Mouse (Mus musculus) Muller cell, postnatal 12 days (primary cell): ENCODE measurements around the gene Recql5.

Source experiments
- DNase-seq: peaks from one replicate; pipeline ENCODE4 v3.0.0-alpha.2; 2015; ENCODE audit errors: inconsistent ontology term

Gene Recql5

DNA sequence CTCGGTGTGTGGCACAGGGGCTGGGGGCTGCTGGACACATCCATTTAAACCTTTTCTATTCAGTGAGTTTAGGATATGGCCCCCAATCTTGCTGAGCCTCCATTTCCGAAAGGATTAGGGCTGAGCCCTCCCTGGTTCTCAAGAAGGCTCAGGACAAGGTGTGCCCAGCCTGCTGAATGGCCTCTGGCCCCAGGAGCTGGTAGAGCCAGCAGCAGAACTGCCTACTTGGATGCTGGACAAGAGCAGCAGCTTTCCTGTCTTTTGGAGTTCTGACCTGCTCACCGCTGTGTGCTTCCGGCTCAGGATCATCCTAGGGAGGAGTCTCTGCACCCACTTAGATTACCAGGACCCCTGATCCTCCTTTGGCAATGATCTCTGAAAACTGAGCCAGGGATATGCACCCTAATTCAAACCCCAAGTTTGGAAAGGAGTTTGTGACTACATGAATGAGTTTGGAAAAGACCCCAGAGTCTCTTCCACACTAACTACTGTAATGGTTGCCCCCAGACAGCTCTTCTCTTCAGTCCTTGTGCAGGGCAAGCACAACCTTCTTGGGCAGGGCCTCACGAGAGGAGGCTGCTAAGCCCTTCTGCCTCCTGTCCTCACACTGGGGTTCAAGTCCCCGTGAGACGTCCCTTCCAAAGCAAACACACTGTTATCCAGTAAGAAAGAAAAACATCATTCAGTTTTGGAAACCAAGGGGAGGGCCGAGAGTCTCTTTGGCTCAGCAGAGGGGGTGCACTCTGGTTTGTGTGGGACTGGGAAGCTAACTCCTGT lies 32.5 kb downstream of the Recql5 start:
- DNase-seq, result no peak

DNA sequence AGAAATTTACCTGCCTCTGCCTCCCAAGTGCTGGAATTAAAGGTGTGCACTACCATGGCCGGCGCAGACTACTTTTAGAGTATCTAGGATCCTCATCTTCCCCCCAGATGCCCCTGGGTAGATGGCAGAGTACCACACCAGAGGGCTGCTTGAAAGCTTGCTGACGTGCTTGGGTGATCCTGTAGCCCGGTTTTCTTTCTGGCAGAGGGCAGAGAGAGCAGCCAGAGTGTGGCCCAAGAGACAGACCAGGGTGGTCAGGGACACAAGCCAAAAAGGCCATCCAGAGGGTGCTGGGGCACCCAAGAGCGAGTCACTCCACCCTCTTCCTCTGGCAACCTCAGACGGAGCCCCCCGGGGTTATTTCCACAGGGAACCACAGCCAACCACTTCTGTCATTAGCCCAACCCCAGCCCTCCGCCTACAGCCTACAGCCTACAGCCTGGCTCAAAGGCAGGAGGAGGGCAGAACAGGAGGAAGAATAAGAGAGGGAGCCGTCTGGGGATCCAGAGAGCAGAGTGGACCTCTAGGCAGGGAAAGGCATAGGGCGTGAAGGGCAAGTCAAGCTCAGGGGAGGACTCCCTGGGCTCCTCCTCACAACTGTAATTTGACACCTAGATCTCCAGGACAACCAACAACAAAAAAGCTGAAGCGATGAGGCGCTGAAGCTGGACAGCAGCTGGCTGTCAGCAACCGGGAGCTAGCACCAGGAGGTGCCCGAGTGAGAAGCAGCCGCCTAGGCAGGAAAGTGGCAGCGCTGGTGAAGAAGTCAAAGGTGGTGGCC lies 33.6 kb downstream of the Recql5 start, which contains the start of gene Smim5:
TSS of gene Smim5 (plus strand) at position 481 of the 781 bp plus-strand sequence.
- peak; percentile 65 for DNase-seq

DNA sequence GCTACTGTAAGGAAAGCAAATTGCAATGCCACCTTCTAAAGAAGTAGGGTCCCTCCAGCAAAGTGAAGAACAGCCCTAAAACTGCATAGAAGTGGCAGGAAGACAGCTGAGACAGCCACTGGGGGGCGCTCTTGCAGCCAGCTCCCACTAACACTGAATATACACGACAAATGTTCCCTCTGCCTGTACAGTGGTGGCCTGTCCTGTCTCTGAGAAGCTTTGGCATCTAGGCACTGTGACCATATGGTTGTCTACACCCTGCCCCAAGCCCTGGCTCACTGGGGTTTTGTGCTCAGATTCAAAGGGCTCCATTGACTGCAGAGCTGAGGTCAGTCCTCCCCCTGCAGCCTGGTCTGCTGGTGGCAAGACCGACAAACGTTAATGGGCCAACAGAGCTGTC lies 34.4 kb downstream of the Recql5 start:
- peak; percentile 9 for DNase-seq

DNA sequence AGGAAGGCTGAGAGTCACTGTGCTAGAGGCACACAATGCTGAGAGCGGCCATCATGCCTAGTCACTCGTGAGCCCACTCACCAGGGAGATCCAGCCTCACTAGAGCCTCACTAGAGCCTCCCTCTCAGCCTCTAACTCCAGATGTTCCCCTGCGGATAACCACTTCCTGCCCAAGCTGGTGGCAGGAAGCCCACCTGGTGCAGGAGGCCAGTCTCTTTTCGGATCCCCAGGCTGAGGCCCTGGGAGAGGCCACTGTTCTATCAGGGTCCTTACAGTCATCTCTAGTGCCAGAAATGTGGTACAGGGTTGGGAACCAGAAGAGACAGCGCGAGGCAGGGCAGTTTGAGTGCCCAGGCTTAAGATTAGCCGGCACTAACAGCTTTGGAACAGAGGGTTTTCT lies 34.8 kb downstream of the Recql5 start:
- DNase-seq, result no peak

DNA sequence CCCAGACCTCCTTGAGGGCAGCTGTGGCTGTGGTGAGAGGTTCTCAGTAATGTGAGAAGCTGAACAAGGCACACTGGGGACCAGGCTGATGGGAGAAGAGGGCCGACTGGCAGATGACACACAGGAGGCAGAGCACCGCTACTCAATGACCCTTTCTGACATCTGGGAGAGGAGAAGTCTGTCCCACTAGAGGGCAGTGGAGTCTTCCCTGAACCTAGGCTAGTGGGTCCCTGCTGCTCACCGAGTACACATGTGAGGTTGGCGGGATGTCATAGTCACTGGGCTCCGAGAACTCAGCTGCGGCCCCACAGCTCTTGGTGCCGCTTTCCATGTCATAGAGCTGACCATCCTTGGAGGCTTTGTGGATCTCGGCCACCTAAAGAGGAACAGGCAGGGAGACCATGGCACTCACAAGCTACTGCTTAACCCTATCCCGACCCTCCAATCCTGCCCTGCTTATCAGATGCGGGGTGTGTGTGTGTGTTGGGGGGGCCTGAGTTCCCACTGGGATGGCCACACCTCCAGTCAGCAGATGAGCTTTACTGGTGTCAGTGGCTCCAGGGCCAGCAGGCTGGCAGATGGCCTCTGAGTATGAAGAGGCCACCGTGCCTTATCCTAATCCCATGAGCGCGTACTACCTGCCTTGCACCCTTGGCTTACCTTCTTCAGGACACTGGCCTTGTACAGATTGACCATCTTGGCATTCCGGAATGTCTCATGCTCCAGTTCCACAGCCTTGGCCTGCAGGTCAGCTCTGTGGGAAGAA lies 38.3 kb downstream of the Recql5 start:
- no peak for DNase-seq

DNA sequence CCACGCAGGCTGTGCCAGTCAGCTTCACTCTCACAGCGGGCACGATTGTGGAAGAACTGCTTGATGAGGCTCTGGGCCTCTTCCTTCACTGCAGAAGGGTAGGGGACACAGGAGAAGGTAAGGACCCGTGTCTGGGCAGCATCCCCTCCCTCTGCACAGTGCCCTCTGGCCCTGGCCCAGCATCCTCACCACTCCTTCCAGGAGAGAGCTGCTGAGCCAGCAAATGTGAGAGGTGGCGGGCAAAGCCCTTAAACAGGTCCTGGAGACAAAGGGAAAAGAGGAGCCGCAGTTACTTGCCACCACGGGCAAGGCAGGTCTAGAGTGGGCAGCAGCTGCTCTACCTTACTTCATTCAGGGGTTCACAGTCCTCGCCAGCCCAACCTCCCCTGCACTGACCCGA lies 40.2 kb downstream of the Recql5 start:
- DNase-seq, result no peak

DNA sequence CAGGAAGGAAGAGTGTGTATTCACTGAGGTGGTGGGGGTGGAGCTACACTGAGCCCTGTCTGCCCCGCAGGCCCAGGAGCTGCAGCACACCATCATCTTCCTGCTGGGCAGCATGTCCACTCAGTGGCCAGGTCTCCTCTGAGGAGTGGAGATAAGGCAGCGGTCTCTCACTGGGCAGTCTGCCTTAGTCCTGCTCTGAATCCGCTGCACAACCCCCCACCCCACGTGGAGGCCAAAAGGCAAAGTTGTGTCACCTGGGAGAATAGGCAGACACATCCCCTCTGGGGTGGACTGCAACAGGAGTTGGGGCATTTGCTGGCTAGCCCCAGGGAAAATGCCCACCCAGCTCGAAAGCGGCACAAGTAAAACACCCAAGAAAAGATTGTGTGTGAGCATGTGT lies 41.1 kb downstream of the Recql5 start:
- no peak for DNase-seq

DNA sequence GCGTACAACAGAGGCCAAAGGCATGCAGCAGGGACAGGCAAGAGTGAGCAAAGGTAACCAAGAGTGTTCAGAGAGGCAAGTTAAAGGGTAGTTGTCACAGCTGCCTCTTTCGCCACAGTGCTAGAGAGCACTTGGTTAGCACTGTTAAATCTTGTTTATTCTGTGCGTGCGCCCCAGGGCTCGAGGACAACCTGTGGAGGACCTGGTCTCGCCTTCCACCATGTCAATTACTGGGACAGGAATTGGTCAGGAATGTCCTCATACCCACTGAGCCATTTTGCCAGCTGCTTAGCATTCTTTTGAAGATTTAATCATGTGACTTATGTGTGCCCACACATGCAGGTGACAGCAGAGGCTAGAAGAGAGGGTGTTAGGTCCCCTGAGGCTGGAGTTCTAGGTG lies 44.1 kb downstream of the Recql5 start:
- no peak for DNase-seq

DNA sequence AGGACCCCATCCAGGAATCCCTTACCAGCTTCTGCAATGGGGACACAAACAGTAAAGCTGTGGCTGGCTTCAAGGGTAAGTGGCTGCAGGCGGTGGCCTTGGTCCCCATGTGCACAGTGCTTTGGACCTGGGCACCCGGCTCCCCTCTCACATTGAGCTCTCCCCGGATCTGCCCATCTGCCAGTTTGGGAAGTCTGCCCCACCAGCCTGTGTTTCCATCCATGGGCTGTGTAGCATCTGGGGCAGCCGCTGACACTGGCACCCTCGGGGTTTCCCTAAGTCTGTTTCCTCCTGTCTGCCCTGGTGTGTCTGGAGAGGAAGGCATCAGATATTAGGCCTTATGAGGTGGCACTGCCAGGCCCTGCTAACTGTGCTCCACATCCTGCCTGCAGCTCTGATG lies 45.3 kb downstream of the Recql5 start:
- DNase-seq, result no peak

DNA sequence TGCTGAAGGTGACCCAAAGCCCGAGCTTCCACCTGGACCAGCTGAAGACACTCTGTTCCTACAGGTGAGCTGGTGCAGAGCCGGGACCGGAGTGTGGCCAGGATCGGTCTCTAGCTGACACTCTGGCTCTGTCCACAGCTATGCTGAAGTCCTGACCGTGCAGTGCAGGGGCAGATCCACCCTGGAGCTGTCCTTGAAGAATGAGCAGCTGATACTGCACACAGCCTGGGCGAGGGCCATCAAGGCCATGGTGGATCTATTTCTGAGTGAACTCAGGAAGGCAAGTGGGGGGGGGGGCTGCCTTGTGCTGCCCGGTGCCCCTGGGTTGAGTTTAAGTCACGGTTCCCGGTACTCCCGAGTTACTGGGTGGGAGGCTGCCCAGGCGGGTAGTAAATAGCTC lies 46.8 kb downstream of the Recql5 start:
- no peak for DNase-seq

- no peak for DNase-seq
Observed at GRCm38 (mm10) chr11:115885281-115885680, 48.0 kb downstream of the Recql5 start.

DNA sequence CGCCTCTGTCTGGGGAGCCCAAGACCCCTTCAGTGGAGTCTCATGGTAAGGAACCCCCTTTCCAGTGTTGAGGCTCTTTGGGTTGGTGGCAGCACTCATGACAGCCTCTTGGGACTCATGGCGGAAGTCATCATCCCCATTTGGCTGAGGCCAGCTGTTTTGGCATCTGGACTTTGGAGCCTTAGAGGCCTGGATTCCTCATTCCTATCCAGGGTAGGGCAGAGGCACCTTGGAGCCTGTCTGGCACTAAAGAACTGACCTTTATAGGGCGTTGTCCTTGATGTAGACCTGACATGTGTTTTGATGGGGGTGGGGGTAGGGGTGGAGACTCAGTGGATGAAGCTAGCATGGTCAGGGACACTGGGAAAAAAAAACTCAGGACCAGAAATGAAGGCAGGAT lies 48.9 kb downstream of the Recql5 start:
- no peak for DNase-seq

- DNase-seq, result no peak
Observed at GRCm38 (mm10) chr11:115883251-115883650, 50.0 kb downstream of the Recql5 start.

DNA sequence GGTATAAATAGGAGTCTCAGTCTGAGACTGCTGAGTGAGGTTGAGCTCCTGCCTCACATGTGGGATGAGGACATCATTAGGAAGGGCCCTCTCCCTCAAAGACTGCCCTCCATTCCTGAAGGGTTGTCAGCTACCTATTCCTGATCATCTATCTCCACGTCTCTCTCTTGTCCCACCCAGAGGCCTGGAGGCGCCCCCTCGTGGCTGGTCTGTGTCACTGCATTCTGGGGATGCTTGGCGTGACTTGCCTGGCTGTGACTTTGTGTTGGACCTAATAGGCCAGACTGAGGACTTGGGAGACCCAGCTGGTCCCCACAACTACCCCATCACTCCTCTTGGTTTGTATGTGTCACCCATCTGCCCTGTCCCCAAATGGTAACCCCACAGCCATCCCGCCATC lies 52.3 kb downstream of the Recql5 start:
- peak; percentile 25 for DNase-seq

DNA sequence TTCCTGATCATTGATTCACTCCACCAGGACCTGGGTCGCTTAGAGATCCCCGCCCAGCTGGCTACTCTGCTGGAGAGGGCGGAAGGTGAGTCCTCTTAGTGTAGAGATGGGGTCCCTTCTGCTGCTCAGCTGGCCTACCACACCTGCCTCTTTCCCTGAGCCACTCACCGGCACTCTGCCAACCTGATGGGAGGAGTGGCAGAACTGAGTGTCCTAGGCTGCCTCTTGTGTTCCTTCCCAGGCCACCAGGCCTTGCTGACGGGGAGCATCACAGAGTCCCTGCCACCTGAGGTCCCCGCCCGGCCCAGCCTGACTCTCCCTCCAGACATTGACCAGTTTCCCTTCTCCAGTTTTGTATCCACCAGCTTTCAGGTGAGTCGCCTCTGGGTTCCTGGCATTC lies 55.2 kb downstream of the Recql5 start:
- no peak for DNase-seq

DNA sequence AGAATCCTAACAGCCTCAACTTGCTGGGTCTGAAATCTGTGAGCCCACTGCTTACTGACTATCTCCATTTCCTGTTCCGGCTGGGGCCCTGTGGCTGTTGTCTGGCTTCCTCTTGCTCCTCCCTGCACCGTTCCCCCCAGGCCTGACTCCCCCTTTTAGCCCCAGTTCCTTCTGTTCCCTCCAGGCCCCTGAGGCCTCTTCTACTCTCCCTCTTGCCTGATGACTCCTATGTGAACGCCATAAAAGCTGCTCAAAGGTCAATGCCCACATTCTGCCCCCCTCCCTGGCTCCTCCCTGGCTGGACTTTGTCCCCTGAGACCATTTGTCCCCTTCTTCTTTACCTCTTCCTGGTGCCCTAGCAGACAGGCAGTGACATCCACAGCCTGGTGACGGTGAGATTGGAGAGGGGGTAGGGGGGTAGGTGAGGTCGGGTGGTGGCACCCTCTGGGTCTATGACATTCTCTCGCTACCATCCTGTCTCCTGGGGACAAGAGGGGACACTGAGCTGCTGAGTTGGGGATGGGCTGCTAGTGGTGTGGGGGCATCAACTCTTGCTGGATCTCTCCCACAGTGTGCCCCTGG lies 56.0 kb downstream of the Recql5 start:
- no peak for DNase-seq

- no peak for DNase-seq
Observed at GRCm38 (mm10) chr11:115876438-115876837, 56.8 kb downstream of the Recql5 start.

DNA sequence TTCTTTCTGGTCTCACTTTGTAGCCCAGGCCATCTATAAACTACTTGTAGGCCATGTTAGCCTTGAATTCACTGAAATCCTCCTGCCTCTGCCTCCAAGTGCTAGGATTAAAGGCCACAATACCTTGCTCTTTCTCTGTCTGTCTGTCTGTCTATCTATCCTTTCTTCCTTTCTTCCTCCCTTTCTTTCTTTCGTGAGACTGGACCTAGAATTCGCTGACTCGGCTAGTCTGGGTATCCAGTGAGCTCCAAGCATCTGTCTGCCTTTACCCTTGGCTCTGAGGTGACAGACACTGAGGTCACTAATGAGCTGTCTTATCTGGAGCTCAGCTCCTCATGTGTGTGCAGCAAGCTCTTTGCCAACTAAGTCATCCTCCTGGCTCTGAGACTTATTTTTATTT lies 57.3 kb downstream of the Recql5 start:
- DNase-seq, result no peak

- no peak for DNase-seq
Observed at GRCm38 (mm10) chr11:115872437-115872836, 60.8 kb downstream of the Recql5 start.

DNA sequence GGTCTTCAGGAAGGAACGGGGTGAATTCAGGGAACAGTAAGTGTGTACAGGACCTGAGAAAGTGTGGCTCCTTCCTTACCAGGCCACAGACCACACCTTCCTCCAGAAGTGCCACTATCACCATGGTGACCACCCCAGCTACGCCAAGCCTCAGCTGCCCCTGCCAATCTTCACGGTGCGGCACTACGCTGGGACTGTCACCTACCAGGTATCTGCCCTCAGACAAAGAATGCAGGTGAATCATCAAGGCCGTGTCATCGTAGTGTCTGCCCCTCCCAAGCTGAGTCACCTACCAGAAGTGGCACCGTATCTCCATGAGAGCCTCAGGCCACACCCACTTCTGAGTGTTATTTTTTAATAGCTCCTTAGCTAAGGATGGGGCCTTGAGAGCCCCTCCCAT lies 63.9 kb downstream of the Recql5 start:
- DNase-seq, result no peak

- no peak for DNase-seq
Observed at GRCm38 (mm10) chr11:115863895-115864294, 69.4 kb downstream of the Recql5 start.
